Mouse (Mus musculus) left cerebral cortex, postnatal 25 days (tissue): ENCODE data around the gene Phrf1. TPM values are rescaled to one million over a fixed set of nuclear protein-coding genes. Genes with fewer than 3 reads are reported as not detected.

Source experiments
- DNase-seq, 2 experiments: peaks; one replicate each; pipeline ENCODE4 v3.0.0; 2022; ENCODE audit warnings: low spot score in 2 of 2, mixed read lengths in 1 of 2
- intact Hi-C: fragments of 180-260 bp; cut with DNase I; formaldehyde crosslinking; loops from one replicate; pipeline ENCODE4 v1.15.1; 2025
- total RNA-seq, 2 experiments: library from RNA; stranded (reverse); gene quantifications; 2 replicates each; pipeline ENCODE4 v1.2.3; 2021

Phrf1 gene
- 10 to 100 TPM; 75.5 to 76.4 TPM for total RNA-seq

DNA sequence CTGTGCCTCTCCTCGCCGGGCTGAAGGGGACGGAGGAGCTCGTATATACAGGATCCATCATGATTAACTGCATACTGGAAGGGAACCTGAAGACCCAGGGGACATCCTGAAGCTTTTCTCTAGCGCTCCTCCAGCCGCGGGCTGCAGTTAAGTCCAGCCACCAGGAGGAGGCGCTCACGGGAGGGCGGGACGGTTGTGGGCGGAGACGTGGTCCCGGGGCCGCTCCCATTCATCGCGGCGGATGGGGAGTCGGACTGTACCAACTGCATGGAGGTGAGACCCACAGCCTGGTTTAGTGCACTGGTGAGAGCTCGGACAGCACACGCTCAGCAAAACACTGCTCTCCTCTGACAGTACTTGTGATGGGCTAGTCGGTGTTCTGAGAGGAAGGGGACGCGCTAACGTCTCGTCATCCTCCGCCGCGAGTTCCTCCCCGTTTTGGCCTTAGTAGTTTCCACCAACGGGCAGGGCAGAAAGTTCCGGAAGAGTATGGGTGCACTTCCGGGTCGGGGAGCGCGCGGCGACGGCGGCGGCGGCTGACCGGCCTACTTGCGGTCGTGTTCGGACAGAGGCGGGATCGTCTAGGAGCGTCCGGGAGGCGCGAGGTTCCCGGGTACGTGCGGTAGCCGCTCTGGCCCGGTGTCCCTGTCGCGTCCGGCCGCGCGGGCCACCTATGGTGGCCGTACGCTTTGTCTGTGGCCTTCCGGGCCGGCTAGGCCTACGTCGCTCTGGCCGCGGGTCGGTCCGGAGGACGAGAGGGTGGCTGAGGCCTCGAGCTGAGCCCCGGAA is at the start of gene Phrf1:
Gene Phrf1, plus strand, starts transcription at position 506 of the 789 bp plus-strand sequence.
- DNase-seq: peak; percentile 89 to 92
- intact Hi-C loops: loop anchor here (2.0 kb wide), 1 partner anchor 134 kb away; no protein-coding TSS in a partner anchor

DNA sequence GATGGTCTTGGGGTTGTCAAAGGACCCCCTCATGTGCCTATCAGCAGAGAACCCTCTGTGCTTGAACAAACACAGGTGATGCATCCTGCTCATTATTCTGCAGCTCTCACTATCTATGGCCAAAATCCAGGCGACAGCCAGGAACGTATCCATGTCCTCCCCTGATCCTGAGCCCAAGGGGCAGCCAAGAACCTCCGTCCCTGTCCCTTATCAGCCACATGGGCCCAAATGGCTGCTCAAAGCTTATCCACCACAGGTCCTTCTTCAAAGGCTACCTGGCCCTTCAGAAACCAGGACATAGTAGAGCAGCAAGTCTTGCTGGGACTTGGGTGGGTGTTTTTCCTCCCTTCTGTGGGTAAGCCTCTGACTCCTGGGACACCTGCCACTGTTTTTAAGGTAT is 40.4 kb upstream of the Phrf1 start:
- no peak for DNase-seq
- intact Hi-C loops: no loop called here

DNA sequence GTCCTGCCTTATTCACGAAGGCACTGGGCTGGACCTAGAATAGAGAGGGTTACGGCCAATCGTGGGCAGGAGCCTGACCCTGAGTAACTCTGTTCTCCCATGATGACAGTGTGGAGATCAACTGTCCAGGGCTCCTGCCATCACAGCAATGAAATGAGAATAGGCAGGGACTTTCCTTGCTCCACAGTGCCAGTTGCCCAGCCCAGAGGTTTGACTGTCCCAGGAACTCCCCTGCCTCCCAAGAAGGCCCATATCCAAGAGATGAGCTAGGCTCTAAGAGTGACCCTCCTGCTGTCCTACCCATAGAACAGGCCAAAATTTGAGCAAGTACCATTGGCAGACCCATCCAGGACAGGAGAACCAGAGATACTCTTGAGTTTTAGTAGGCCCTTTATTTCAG is 39.9 kb upstream of the Phrf1 start:
- intact Hi-C loops: no loop called here
- DNase-seq: no peak

DNA sequence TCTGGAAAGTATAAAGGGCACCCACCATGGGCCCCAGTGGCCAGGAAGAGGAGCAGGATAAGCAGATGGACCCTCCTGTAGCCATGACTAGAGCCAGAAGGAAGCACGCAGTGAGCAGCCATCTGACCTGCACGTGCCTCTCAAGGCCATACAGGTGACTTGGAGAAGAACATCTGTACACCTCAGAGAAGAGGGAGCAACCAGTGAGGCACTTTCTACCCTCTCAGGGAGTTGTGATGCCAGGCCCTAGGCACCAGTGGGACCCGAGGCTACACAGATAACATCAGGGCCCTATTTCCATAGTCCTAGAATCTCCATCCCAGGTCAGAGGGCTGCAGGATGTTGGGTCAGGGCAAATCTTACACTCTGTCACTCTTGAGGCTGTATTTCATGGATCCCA is 38.4 kb upstream of the Phrf1 start:
- intact Hi-C loops: no loop called here
- no peak for DNase-seq

DNA sequence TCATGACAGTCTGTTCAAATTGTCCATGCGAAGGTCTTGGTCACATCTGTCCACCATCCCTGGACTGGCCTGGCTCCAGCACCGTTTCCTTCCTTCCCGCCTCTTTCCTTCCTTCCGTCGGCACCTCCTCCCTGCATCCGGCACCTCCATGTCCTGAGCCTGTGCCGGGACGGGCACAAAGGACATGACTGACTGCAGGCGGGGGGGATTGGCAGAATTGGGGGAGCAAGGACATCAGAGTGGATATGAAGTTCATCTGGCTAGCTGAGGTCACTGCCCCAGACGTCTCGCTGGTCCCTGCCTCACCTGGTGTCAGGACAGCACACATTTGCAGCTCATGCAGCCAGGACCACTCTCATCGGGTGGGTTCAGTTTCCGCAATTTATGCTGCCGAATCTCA is 37.5 kb upstream of the Phrf1 start:
- intact Hi-C loops: no loop called here
- DNase-seq: no peak

DNA sequence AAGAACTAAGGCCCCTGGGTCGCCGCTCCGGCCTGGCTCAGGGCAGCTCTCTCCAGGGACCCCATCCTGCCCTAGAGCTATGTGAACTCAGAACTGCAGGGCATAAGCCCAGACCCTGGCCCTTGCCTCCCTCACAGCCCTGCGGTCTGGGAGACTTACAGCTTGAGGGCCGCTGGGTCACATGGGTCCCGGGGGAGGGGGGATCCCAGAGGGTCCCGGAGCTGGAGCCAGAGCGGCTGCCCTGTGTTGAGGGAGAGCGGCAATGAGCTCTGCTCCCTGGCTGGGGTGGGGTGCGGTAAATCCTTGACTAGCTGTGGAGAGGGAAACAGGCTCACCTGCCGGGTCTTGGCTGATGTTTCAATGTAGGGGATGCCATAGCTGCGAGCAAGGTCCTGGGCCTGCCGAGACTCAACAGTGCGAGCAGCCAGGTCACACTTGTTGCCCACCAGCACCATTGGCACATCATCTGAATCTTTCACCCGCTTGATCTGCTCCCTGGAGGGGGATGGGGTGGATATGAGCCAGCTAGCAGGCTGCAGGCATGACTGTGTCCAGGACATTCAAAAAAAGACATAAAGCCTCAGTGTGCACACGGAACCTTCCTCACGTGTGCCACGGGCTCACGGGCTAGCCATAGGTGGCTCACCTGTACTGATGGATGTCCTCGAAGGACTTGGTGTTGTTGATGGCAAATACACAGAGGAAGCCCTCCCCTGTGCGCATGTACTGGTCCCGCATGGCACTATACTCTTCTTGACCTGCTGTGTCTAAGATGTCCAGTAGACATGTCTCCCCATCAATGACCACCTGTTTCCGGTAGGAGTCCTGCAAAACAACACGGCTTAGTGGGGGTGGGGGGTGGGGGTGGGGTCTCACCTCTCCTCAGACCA is 36.5 kb upstream of the Phrf1 start:
- no peak for DNase-seq
- intact Hi-C loops: no loop called here

DNA sequence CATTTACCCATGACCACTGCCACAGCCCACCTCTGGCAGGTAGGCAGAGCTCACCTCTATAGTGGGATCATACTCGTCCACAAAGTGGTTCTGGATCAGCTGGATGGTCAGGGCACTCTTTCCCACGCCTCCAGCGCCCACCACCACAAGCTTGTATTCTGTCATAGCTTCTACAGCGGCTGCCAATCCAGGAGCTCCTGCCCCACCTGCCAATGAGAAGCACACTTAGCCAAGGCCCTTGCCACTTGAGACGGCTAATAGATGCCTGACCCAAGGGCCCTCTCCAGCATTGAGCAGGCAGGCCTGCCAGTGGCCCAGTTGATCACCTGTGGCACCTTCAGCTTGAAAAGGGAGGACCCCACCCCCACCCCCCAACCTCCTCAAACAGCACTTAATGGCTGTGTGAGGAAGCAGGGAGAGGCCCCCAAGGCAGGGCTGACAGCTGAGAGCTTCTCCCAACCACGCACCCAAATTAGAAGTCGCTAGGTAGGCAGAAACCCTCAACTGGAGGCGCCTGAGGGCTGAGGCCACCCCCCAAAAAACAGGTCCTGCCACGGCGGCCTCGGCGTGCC is 35.7 kb upstream of the Phrf1 start:
- intact Hi-C loops: no loop called here

DNA sequence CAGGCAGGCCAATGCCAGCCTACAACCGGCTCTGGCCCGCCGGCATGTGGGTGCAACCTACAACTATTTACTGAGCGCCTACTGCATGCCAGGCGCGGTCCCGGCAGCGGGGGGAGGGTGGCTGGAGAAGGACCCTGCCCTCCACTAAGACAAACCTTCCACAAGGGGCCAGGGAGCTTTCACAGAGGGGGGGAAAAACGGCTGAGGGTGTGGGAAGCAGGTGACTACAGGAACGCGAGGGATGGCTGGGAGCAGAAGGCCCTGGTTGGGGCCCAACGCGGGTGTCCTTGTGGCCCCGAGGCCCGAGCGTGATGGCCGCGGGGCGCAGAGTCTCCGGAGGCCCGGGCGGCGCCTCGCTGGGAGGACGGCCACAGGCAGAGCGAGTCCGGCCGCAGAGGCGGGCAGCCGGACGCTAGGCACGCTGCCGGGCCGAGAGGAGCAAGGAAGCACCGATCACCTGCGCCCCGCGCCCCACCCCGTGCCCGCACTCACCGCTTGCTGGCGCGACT is 35.2 kb upstream of the Phrf1 start:
- intact Hi-C loops: no loop called here
- DNase-seq: peak; percentile 38

More for the DNA sequence above, 35.7 kb upstream of the Phrf1 start:
- DNase-seq: no peak

DNA sequence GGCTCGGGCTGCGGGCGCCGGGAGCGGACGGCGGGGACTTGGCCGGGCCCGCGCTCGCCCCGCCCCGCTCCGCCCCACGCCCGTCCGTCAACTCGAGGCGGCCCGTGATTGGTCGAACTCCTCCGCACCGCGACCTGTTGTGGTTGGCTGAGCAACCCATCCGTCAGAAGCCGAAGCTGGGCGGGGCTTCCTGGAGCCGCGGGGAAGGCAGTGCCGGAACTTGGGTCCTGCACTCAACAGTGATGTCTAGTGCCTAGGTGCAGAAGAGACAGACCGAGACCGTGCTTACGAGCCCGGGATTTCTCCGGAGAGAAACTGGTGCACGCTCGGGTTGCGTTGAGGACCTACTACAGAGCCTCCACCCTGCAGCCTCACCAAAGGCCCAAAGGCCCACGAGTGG is 34.6 kb upstream of the Phrf1 start, which contains the start of the genes Hras and Lrrc56:
Gene Hras, minus strand, starts transcription at position 58 of the 400 bp plus-strand sequence.
Gene Lrrc56, plus strand, starts transcription at position 210 of the 400 bp plus-strand sequence.
- intact Hi-C loops: no loop called here

DNA sequence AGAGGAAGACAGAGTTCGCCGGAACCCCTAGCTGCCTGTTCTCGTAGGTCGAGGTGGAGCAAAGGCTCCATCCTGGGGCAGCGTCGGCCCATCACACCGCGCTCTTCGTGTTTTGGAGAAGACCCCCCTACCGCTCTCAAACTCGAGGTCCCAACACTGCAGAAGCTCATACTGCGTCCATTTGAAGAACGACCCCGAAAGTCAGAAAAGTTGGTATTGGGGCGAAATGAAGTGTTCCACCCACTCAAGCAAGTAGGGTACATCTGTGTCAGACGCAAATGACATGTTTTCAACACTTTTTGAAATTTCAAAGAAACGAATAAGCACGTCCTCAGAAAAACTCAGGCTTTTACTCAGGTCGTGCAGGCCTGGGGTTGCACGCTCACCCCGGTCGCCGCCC is 34.2 kb upstream of the Phrf1 start:
- DNase-seq: no peak
- intact Hi-C loops: no loop called here

More for the DNA sequence above, 34.6 kb upstream of the Phrf1 start, which contains the start of the genes Hras and Lrrc56:
- DNase-seq: peak; percentile 98

DNA sequence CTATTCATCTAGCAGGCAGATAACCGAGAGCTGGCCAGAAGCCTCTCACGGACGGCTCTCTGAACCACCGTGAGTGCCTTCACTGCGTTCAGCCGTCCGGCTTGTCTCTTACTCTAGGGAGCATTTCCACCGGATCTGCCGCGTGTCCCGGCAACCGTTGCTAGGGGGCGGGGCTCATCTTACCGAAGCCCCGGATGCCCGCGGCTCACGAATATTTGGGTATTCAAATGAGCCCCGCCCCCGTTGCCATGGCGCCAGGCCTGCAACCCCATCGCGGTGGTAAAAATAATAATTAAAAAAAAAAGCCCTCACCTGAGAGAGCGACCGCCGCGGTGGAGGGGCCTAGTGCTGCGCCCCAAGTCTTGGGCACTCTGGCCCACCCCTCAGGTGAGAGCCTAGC is 33.8 kb upstream of the Phrf1 start:
- intact Hi-C loops: no loop called here
- DNase-seq: peak; percentile 85

DNA sequence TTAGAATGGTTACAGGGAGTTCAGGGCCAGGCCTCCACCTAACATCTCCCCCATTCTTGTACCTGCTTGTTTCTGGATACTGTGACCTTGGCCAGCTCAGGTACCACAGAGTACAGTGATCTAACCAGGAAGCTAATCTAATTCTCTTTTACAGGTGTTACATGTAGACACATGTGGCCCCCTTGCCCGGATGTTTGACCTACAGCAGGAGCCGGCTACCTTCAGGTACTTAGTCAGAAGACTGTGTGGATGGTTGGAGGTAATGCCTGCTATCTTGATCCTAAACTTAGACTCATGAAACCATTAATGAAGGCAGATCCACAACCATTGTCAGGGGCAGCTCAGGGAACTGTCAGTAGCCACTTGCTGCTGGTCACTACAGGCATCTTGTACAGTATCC is 32.8 kb upstream of the Phrf1 start:
- DNase-seq: no peak
- intact Hi-C loops: no loop called here

DNA sequence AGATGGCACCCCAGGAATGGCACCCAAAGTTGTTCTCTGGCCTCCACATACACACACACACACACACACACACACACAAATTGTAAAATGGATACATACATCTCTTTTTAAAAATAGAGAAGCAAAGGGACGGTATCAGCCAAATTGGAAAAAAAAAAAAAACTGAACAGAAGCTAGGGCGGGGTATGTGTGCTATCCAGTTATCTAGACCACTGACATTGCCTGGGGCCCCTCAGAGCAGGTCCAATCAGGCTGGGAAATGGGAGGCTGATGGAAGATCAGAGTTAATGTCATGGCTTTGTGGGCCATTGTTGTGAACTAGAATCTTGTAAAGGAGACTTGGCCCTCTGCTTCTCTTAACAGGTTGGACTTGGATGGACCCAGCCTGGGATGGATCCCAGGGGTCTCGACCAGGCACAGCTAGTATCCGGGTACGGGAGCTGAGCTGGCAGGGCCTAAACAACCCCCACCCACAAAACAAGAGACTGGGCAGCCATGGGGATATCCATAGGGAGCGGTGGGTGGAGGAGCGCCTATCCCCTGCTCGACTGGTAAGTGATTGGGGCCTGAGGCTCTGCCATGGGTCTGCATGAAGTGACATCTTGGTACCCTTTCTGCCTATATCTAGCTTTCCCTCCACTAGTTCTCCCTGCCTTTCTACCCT is 31.8 kb upstream of the Phrf1 start:
- intact Hi-C loops: no loop called here
- DNase-seq: no peak

DNA sequence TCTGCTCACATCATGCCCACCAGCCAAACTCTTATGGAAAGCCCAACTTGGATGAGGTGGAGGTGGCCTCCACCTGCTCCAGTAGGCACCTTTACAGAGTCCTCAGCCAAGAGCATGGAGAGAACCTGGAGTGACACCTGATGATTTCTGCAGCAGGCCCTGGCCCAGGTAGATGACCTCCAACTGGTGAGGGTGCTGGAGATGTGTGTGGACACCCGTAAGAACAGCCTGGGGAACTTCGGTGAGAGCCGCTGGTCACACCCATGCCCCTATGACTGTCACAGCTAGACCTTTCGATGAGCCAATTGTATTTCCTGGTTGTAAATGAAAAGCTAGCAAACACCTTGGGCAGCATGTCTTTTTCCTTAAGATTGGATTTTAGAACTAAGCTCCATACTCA is 30.5 kb upstream of the Phrf1 start:
- no peak for DNase-seq
- intact Hi-C loops: no loop called here

DNA sequence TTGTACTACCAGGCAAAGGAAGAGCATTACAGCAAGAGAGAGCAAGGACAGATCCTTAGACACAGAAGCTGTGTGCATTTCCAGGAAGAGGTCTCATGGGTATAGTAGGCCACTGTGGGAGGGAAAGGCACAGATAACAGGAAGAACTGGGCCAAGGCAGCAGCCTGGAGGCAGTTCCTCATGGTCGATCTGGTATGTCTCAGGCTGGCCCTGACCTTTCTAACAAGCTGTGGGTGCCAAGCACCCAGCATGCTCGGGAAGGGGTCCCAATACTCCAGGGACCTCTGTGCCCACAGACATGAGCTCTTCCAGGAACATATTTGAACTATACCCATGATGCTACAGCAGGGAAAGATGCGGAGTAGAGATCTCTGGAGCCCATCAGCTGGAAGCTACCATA is 24.0 kb upstream of the Phrf1 start:
- intact Hi-C loops: no loop called here
- no peak for DNase-seq

DNA sequence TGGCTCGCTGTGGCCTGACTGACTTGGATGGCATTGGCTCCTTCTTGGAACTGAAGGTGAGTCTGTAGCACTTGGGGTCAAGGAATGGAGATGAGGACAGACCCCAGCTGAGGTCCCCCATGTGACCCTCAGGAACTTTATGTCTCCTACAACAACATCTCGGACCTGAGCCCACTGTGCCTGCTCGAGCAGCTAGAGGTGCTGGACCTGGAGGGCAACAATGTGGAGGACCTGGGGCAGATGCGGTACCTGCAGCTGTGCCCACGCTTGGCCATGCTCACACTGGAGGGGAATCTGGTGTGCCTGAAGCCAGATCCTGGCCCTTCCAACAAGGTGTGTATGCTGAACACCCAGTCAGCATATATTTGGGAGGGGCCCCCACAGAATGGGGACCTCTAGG is 23.1 kb upstream of the Phrf1 start:
- no peak for DNase-seq
- intact Hi-C loops: no loop called here

DNA sequence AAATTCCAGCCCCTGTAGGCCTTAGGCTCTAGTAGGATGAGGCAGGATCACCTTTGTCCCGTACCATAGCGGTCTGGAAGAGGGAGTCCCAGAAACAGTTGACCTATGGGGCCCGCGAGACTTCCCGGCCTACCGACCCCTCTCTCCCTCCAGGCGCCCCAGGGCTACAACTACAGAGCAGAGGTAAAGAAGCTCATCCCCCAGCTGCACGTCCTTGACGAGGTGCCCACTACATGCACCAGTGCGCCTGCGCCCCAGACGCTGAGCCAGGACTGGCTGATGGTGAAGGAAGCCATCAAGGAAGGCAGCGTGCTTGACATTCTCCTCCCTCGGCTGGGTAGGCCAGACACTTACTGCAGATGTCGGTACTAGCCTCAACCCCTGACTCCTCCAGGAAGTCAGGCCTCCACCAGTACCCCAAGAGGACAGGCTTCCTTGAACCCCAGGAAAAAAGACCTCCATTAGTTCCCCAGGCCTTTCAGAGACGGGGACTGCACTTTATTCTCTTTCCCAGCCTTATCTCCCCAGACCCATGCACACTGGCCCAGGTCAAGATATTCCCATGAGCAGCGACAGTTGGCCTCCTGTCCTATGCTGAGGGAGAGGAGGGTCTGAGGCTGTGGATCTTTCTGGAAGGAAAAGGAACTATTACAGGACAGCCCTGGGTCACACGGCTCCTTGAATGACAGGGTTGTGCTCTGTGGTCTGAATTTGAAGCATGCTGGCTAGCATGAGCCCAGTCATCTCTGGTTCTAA is 22.2 kb upstream of the Phrf1 start:
- DNase-seq: no peak
- intact Hi-C loops: no loop called here

DNA sequence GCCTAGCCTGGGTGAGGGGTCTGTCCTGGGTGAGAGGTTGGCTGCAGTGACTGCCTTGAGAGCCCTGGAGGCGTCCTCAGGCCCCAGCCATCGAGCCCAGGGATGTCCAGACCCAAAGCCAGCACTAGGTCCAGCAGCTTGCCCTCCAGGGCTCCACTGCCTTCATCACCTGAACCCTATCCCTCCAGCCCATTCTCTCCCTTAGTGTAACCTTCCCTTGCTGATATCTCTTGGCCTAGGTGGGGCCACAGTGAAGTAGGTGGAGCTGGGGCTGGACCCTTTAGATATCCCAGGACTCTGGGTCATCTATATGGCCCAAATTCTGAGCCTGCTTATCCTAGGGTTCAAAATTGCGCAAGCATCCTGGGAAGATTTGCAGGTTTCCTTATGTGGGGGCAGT is 19.1 kb upstream of the Phrf1 start:
- intact Hi-C loops: no loop called here

DNA sequence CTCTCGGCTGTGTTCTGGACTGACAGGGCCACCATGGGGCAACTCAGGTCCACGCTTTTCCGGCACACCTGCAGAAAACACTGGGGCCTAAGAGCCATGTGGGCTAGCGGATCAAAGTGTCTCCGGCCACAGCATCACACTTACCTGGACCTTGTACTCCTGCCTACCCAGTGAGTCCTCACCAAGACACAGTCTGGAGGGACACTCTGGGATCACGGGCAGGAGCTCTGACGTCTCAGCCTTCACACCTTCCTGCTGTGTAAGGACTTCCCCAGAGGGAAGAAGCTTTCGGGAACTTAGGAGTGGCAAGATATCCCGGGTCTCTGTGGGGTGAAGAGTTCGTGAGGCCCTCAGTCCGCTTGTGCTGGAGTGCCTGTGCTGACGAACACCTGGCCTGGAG is 18.4 kb upstream of the Phrf1 start:
- intact Hi-C loops: no loop called here
- no peak for DNase-seq

More for the DNA sequence above, 19.1 kb upstream of the Phrf1 start:
- DNase-seq: no peak
